Mouse (Mus musculus): ENCODE measurements around the gene Zbtb40.

GRCm38 (mm10) chr4:137006966-137007365, 41.6 kb downstream of the Zbtb40 start:
- TF ChIP-seq POLR2A (IDR thresholded peaks at IDR 0.05; ENCODE audit: low read depth, low read length) (no peak), CTCF (conservative IDR thresholded peaks at IDR 0.05; ENCODE audit: insufficient read depth, insufficient read length, low read depth, low read length) (no peak)

Measured in kidney, adult 2 months (tissue).